Mouse (Mus musculus): Measurements from ENCODE around the gene Fzr1.

Gene Fzr1

DNA sequence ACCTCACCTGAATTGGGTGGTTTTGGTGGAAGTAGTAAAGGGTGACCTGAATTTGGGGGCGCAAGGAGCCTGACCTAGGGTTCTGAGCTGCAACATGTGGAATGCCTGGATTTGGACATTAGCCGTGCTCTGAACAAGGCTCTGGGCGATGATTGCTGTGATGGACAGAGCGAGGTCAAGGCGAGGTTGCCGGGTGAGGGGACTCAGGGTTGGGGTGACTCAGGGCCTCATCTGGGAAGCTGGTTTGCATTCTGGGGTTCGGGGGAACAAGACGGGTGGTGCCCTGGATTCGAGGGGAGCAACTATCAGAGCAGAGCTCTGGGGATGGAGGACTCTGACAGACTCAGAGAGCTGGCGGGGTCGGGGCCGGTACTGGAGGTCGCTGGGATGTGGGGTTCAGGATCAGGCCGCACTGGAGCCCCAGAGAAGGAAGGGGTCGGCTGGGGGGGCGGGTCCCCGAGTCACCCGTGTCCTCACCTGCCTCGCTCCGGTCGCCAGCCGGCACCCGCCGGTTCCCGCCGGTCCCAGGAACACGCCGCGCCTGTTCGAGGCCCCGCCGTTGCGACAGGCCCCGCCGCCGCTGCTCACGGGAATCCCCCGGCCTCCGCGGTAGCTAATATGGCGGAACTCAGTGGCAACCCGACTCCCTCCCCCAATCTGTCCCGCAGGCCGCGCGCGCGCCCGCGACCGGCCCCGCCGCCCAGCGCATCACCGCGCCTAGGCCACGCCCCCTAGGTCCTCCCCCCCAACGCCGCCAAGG, at the start of gene Fzr1:
TSS of gene Fzr1 (minus strand) at position 724 of the 760 bp plus-strand sequence.
- Histone ChIP-seq H3K27me3 (ENCODE audit: control insufficient read depth, insufficient read depth, low read length, poor library complexity, severe bottlenecking) (no peaks in the 10 kb centered on the region), H3K36me3 (ENCODE audit: control insufficient read depth, insufficient read depth, low read length, poor library complexity, severe bottlenecking) (0 out of 2 replicates have a peak, but pooled peaks cover 2% of the 10 kb centered on the region)
- DNase-seq (ENCODE audit: low read depth, low spot score), result no peak

DNA sequence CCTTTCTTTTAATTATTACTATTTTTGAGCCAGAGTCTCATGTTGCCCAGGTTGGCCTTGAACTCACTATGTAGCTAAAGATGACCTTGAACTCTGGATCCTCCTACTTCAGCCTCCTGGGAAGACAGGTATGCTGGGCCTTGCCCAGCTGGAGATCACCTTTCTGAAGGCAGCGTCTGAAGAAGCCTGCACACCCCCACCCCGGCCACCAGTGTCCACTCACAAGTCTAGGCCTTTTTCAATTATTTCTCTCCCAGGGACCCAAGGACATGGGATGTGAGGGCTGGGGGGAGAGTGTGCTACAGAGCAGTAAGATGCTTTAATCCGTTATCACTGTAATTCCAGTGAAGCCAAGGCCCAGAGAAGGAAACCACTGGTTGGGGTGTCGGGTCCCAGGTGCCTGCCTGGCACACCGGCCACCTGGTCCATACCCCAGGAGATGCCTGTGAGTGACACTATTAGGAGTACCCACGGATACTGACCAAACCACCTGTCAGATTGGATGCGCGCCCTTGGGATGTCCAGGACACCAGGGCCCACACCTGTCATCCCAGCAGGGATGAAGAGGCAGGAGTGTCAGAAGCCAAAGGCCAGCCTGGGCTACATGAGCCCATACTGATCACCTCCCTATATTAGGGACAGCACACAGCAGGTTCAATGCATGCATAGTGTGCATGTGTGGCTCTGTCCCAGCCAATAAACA, 49.6 kb upstream of the Fzr1 start:
- Histone ChIP-seq H3K27me3 (ENCODE audit: control insufficient read depth, insufficient read depth, low read length, poor library complexity, severe bottlenecking) (peaks cover 2% of the 10 kb centered on the region; the same call in 1 of the 2 replicates), H3K36me3 (ENCODE audit: control insufficient read depth, insufficient read depth, low read length, poor library complexity, severe bottlenecking) (no peaks in the 10 kb centered on the region)
- no peak for DNase-seq (ENCODE audit: low read depth, low spot score)

DNA sequence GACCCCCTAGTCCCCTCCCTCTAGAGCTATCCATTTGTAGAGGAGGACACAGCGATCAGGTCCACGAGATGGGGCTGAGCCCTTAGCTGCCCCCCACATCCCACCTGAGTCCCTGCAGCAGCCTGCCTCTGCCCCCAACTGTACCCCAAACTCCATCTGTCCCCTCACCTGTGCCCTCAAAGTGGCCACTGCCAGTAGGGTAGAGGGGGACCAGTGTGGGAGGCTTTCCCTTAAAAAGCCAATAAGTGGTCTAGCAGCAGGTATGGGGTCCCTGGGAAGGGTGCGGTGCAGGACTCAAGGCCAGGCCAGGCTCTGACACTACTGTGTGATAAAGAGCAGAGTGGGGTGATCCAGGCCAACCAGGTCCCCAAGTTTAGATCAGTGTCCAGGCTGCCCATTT, 49.0 kb upstream of the Fzr1 start:
- no peaks in the 10 kb centered on the region for H3K36me3 ChIP-seq (ENCODE audit: control insufficient read depth, insufficient read depth, low read length, poor library complexity, severe bottlenecking)
- H3K27me3 ChIP-seq (ENCODE audit: control insufficient read depth, insufficient read depth, low read length, poor library complexity, severe bottlenecking), result peaks cover 2% of the 10 kb centered on the region; the same call in 1 of the 2 replicates
- no peak for DNase-seq (ENCODE audit: low read depth, low spot score)

DNA sequence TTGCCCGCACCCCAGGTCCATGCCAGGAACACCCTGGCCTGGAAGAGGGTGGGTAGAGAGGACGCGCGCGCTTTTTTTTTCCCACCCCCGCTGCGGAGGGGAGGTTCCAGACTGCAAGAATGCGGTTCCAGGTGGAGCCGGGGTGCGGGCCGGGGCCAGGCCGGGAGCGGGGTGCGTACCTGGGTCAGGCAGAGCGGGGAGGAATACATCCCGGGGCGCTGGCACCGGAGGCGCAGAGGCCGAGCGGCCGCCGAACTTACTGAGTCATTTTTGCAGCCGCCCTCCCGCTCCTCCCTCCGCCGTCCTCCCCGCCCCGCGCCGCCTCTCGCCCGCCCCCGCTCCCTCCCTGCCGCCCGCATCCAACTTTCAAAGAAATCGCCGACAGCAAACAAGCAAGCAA, 48.6 kb upstream of the Fzr1 start:
- DNase-seq (ENCODE audit: low read depth, low spot score), result no peak
- Histone ChIP-seq H3K27me3 (ENCODE audit: control insufficient read depth, insufficient read depth, low read length, poor library complexity, severe bottlenecking) (peaks cover 2% of the 10 kb centered on the region; the same call in 1 of the 2 replicates), H3K36me3 (ENCODE audit: control insufficient read depth, insufficient read depth, low read length, poor library complexity, severe bottlenecking) (no peaks in the 10 kb centered on the region)

DNA sequence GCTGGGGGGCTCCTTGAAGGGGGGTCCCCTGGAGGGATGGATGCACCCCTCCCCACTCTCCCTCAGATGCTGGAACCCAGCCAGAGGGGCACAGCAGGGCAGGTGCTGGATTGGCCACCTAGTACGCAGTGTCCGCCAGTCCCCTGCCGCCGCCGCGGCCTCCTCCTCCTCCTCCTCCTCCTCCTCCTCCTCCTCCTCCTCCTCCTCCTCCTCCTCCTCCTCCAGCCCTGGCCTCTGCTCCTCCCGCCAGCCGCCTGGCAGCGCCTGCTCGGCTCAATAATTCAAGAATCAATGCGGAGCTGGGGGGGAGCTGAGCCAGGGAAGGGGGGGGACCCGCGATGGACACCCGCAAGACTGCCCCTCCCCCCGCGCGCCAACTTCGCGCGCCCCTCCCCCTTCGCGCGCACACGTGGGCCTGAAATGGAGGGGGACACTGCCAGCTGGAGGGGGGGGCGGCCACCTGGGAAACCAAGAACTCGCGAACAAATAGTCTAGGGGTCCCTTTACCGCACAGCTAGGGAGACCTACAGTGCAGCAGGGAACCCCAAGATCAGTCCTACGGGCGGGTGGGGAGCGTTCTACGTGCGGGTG, 47.9 kb upstream of the Fzr1 start:
- no peak for DNase-seq (ENCODE audit: low read depth, low spot score)
- Histone ChIP-seq H3K36me3 (ENCODE audit: control insufficient read depth, insufficient read depth, low read length, poor library complexity, severe bottlenecking) (no peaks in the 10 kb centered on the region), H3K27me3 (ENCODE audit: control insufficient read depth, insufficient read depth, low read length, poor library complexity, severe bottlenecking) (peaks cover 2% of the 10 kb centered on the region; the same call in 1 of the 2 replicates)

DNA sequence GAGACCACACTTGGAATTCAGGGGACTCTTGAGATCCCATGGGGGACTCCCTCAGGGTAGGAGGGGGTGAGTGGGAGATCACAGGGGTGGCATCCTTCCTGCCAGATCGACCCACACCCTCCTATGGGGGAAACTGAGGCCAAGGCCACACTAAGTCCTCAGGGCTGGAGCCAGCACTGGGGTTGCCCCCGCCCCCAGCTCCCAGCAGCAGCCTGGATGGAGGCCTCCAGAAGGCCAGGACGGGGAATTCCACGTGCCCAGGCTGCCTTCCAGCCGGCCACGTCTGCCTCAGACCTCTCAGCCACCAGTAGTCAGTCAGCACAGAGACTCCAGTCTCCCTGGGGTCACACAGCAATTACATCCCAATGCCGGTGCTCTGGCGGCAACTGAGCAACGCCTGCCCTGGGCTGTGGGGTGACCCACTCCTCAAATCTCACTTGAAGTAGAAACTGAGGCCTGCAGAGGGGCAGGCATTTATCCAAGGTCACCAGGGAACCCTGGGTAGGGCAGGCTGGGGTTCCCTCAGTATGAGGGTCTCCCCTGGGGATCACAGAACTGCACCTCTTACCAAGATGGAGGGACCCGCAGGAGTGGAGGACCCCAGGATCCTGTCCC, 47.0 kb upstream of the Fzr1 start:
- Histone ChIP-seq H3K36me3 (ENCODE audit: control insufficient read depth, insufficient read depth, low read length, poor library complexity, severe bottlenecking) (no peaks in the 10 kb centered on the region), H3K27me3 (ENCODE audit: control insufficient read depth, insufficient read depth, low read length, poor library complexity, severe bottlenecking) (peaks cover 2% of the 10 kb centered on the region; the same call in 1 of the 2 replicates)
- DNase-seq (ENCODE audit: low read depth, low spot score), result no peak

DNA sequence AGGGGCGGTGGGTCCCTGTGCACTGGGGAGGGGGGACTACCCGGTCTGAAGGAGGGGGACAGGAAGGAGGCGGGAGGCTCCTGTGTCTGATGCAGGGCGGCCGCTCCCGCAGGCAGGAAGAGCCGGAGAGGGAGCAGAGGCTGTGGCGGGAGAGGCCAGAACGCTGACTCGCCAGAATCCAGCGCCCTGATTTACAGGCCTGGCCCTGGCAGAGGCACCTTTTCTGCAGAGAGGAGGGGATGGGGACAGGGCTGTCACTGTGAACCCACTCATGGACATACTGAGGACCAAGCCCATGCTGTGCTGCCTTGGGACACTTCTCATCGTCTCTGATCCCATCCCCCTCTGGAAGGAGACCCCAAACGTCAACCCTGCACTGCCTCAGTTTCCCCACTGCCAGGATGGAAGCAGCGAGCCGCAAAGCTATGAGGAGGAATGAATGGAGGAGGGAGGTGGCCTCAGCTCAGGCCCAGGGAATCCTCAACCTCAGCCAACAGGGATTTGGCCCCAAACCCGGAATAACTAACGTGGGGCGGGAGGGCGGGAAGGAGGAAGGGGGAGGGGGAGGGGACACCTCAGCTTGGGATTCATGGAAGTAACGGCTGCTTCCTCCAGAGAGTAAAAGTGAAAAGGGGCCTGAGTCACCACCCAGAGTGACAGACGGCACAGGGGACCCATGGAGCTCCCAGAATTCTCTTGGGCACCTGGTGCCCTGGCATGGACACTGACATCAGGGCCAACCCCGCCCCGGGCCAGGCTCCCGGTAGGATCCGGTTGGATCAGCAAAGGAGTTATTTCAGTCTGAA, 46.1 kb upstream of the Fzr1 start:
- Histone ChIP-seq H3K36me3 (ENCODE audit: control insufficient read depth, insufficient read depth, low read length, poor library complexity, severe bottlenecking) (no peaks in the 10 kb centered on the region), H3K27me3 (ENCODE audit: control insufficient read depth, insufficient read depth, low read length, poor library complexity, severe bottlenecking) (peaks cover 2% of the 10 kb centered on the region; the same call in 1 of the 2 replicates)
- no peak for DNase-seq (ENCODE audit: low read depth, low spot score)

DNA sequence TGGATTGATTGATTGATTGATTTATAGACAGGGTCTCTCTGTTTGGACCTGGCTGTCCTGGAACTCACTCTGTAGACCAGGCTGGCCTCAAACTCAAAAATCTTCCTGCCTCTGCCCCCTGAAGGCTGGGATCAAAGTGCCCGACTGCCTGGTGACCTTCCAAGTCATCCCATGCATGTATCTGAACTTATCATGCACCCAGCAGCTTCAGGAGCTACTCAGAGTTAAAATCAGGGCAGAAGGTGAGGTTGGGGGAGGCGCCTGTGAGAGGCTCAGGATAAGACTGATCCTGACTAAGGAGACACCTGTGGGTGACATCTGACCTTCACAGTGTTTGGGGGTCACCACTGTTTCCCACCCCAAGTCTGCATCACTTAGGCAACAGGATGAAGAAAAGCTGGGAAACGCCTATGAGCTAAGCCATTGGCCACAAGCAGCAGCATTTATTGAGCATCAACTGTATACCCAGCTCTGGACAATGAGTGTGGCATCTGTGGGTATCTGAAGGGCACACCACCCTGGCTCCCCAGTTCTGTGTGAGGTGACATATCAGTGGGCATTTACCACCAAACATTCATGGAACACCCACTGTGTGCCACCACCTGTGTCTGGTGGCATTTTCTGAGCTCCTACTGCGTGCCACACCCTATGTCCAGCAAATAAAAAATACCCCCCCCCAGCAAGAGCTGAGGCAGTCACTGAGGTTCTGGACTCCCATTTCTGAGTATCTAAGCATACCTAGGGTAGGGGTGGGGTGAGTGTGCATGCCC, 45.3 kb upstream of the Fzr1 start:
- no peak for DNase-seq (ENCODE audit: low read depth, low spot score)
- Histone ChIP-seq H3K36me3 (ENCODE audit: control insufficient read depth, insufficient read depth, low read length, poor library complexity, severe bottlenecking) (no peaks in the 10 kb centered on the region), H3K27me3 (ENCODE audit: control insufficient read depth, insufficient read depth, low read length, poor library complexity, severe bottlenecking) (peaks cover 2% of the 10 kb centered on the region; the same call in 1 of the 2 replicates)

DNA sequence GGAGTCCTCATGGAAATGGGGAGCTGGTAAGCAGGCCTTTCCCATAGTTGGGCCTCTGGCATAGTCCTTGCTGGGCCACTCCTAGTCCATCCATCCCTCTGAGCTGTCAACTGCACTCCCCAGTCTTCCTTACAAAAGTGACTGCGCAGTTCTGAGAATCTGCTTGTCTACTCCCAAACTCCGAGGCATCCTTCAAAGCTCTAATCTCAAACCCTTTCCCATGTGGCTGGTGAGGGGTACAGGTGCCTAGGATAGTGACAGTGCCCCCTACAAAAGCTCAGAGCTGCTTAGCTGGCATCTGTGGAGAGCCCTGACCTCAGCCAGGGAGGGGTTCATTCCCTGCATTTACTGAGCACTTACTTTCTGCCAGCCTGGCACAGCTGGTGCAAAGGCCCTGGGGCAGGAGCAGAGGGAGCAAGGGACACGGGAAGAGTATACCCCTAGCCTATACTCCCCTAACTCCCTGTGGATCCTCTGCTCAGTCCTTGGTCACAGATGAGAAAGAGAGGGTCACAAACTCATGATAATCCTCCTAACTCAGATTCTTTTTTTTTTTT, 44.4 kb upstream of the Fzr1 start:
- Histone ChIP-seq H3K27me3 (ENCODE audit: control insufficient read depth, insufficient read depth, low read length, poor library complexity, severe bottlenecking) (peaks cover 2% of the 10 kb centered on the region; the same call in 1 of the 2 replicates), H3K36me3 (ENCODE audit: control insufficient read depth, insufficient read depth, low read length, poor library complexity, severe bottlenecking) (no peaks in the 10 kb centered on the region)
- no peak for DNase-seq (ENCODE audit: low read depth, low spot score)

DNA sequence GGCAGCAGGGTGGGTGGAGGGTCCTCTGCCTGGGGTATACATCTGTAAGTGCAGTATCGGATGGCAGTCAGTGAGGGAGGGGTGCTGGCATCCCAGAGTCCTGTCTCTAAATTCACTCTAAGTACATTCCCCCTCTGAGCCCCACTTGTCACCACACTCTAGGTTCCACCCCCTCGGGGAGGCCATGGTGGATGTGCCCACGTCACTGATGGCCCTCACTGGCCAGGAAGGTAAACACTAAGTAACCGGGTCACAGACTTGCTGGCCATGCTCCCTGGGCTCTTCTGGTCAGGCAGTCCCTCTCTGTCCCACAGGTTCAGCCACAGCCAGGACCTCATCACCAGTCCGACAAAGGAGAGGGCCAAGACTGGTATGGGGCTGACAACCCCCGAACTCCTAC, 43.9 kb upstream of the Fzr1 start:
- Histone ChIP-seq H3K27me3 (ENCODE audit: control insufficient read depth, insufficient read depth, low read length, poor library complexity, severe bottlenecking) (peaks cover 2% of the 10 kb centered on the region; the same call in 1 of the 2 replicates), H3K36me3 (ENCODE audit: control insufficient read depth, insufficient read depth, low read length, poor library complexity, severe bottlenecking) (no peaks in the 10 kb centered on the region)
- DNase-seq (ENCODE audit: low read depth, low spot score), result no peak

DNA sequence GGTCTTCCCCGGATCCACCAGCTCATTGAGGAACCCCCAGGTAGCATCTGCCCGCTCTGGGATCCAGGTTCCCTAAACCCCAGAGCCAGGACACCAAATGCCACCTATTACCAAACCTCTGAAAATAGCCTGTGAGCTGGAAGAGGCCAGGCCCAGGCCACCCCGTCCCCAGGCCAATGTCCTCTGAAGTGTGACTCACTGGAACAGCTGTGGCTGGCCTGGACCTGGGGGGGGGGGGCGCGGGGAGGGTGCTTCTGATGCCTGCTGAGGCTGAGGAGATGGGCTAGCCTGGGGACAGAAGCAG, 43.4 kb upstream of the Fzr1 start:
- peaks cover 2% of the 10 kb centered on the region; the same call in 1 of the 2 replicates for H3K27me3 ChIP-seq (ENCODE audit: control insufficient read depth, insufficient read depth, low read length, poor library complexity, severe bottlenecking)
- no peaks in the 10 kb centered on the region for H3K36me3 ChIP-seq (ENCODE audit: control insufficient read depth, insufficient read depth, low read length, poor library complexity, severe bottlenecking)
- DNase-seq (ENCODE audit: low read depth, low spot score), result no peak

DNA sequence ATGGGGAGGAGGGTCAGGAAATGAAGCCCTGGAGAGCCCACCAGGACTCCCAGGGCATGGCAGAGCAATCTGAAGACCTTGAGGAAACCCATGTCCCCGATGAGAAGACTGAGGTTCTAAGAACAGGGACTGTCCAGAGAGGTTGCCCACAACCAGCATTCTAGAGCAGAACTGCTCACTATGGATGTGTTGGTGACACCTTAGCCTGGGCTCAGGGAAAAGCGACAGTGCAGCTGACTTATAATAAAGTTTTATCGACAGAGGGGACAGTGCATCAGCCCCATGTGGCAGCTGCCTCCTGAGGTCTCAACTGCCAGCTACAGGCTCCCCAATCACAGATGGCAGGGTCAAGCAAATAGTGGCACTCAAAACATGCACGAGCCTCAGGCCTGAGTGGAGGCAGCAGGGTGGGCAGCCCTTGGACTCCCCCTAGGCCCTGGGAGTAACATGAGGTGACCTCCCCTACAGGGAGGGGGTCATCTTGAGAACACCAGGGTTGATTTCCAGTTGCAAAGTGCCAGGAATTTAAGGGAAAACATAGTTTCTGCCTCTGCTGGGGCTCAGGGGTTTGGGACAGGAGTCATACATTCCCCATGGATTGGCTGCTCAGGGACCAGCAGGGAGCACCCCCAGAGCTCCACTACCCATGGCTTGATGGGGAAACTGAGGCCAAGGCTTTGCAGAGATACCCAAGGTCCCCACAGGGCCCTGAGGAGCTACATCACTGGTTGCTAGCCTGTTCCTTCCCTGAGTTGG, 42.9 kb upstream of the Fzr1 start:
- Histone ChIP-seq H3K36me3 (ENCODE audit: control insufficient read depth, insufficient read depth, low read length, poor library complexity, severe bottlenecking) (no peaks in the 10 kb centered on the region), H3K27me3 (ENCODE audit: control insufficient read depth, insufficient read depth, low read length, poor library complexity, severe bottlenecking) (no peaks in the 10 kb centered on the region)
- DNase-seq (ENCODE audit: low read depth, low spot score), result no peak

DNA sequence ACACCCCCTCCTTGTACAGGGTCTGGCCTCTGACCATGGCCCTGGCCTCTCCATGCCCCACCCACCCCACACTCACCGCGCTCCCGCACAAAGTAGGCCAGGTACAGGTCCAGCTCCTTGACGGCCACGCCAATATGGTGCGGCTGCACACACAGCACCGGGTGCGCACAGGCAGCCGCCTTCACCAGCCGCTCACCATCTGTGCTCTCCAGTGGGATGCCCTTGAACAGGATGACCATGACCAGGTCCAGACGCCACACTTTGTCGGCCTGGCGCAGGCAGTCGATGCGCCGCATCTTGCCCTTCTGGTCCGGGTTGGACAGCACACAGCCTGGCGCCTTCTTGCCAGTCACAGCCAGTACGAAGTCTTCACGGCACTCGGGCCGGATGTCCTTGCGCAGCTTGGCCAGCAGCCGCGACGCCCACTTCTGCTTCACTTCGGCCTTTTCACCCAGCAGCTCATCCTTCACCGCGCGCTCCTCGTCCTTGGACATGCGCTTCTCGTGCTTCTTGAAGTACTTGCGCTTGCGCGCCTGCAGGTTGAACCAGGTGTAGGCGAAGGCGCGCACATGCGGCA, 42.0 kb upstream of the Fzr1 start:
- no peaks in the 10 kb centered on the region for H3K27me3 ChIP-seq (ENCODE audit: control insufficient read depth, insufficient read depth, low read length, poor library complexity, severe bottlenecking)
- no peaks in the 10 kb centered on the region for H3K36me3 ChIP-seq (ENCODE audit: control insufficient read depth, insufficient read depth, low read length, poor library complexity, severe bottlenecking)
- DNase-seq (ENCODE audit: low read depth, low spot score), result no peak
